Mouse (Mus musculus) 3134 (cell line): ENCODE measurements at regions not wholly inside any gene's neighbourhood (a gene's known extent, or its start where the extent isn't known, plus 50 kb on each side); places are given as distances from the start of the nearest gene placed in this dataset.
A peak's percentile ranks its signal among the peaks of the same experiment; 100 is the strongest.

ENCODE experiments used
- DNase-seq: peaks from one replicate; pipeline ENCODE4 v3.0.0-alpha.2; 2011; ENCODE audit warnings: low spot score; ENCODE audit not compliant: insufficient read length; ENCODE audit errors: extremely low read depth

- no peak for DNase-seq
Measured at GRCm38 (mm10) chr11:113121307-113121706, 339.3 kb downstream of the Sox9 start.

GRCm38 (mm10) chr11:113122137-113122536, 340.1 kb downstream of the Sox9 start:
- DNase-seq: no peak

GRCm38 (mm10) chr11:113122964-113123363, 340.9 kb downstream of the Sox9 start:
- no peak for DNase-seq

GRCm38 (mm10) chr11:113125832-113126231, 343.8 kb downstream of the Sox9 start:
- no peak for DNase-seq

GRCm38 (mm10) chr11:113129192-113129591, 347.2 kb downstream of the Sox9 start:
- no peak for DNase-seq

- DNase-seq: no peak
Measured at GRCm38 (mm10) chr11:113129975-113130374, 348.0 kb downstream of the Sox9 start.

GRCm38 (mm10) chr11:113132078-113133064, 350.3 kb downstream of the Sox9 start:
- no peak for DNase-seq

GRCm38 (mm10) chr11:113133407-113133806, 351.4 kb downstream of the Sox9 start:
- no peak for DNase-seq

GRCm38 (mm10) chr11:113135261-113135660, 353.2 kb downstream of the Sox9 start:
- peak; percentile 41 for DNase-seq

GRCm38 (mm10) chr11:113138462-113138861, 356.4 kb downstream of the Sox9 start:
- no peak for DNase-seq

- DNase-seq: no peak
Measured at GRCm38 (mm10) chr11:113140595-113140994, 358.6 kb downstream of the Sox9 start.

GRCm38 (mm10) chr11:113142816-113143215, 360.8 kb downstream of the Sox9 start:
- DNase-seq: no peak

- peak; percentile 44 for DNase-seq
Measured at GRCm38 (mm10) chr11:113143839-113144627, 362.0 kb downstream of the Sox9 start.

- no peak for DNase-seq
Measured at GRCm38 (mm10) chr11:113145721-113146120, 363.7 kb downstream of the Sox9 start.

GRCm38 (mm10) chr11:113146762-113147161, 364.7 kb downstream of the Sox9 start:
- peak; percentile 50 for DNase-seq

- no peak for DNase-seq
Measured at GRCm38 (mm10) chr11:113147535-113148197, 365.6 kb downstream of the Sox9 start.

GRCm38 (mm10) chr11:113148198-113148537, 366.1 kb downstream of the Sox9 start:
- DNase-seq: no peak

- DNase-seq: no peak
Measured at GRCm38 (mm10) chr11:113155515-113155914, 373.5 kb downstream of the Sox9 start.

- DNase-seq: no peak
Measured at GRCm38 (mm10) chr11:113163941-113164340, 381.9 kb downstream of the Sox9 start.

- no peak for DNase-seq
Measured at GRCm38 (mm10) chr11:113164510-113164909, 382.5 kb downstream of the Sox9 start.
